13 mouse cellular contexts compared by ENCODE assay signal in genomic region chr19:14506875-14507670, GRCm38 (mm10).
DNase-seq lines count a peak whose midpoint lies in the region; ATAC-seq and TF ChIP-seq lines count a peak whose summit lies in the region.
"Had no signal": no experiment of that assay in that cellular context is flagged by ENCODE, and none has a peak within 500 bp of the region (broad histone marks: within the 10 kb centered on the region; RNA-seq: fewer than 3 reads in every experiment).

No protein-coding gene starts in this region.

- intact Hi-C loops in left cerebral cortex, adult 2 months (cut with DNase I), result no loop called here

- 54% methylated on average over 3 of the region's 3 CpGs for WGBS in embryonic facial prominence, embryonic 11.5 days
- 36% methylated on average over 3 of the region's 3 CpGs for WGBS in hindbrain, embryonic 13.5 days

- peak overlapping the region; percentile 36; the same call in 1 of the 2 replicates for H3K27ac ChIP-seq in left cerebral cortex, adult 2 months
- no peak overlapping the region for H3K27ac ChIP-seq in embryonic facial prominence, embryonic 11.5 days (replicated peaks; ENCODE audit: low read depth, low read length)
- H3K27ac ChIP-seq in hindbrain, embryonic 13.5 days, result peak overlapping the region; percentile 74
- H3K27ac ChIP-seq: limb, embryonic 13.5 days had no signal

- H3K4me2 ChIP-seq in embryonic facial prominence, embryonic 11.5 days (ENCODE audit: low read depth, low read length), result no peak overlapping the region
- no peak overlapping the region for H3K4me2 ChIP-seq in hindbrain, embryonic 13.5 days
- H3K4me2 ChIP-seq: limb, embryonic 13.5 days had no signal

- H3K36me3 ChIP-seq in embryonic facial prominence, embryonic 11.5 days (replicated peaks; ENCODE audit: control insufficient read depth, insufficient read depth, low read depth, low read length), result no peaks in the 10 kb centered on the region
- H3K36me3 ChIP-seq in hindbrain, embryonic 13.5 days, result no peaks in the 10 kb centered on the region
- H3K36me3 ChIP-seq: limb, embryonic 13.5 days had no signal

- H3K4me1 ChIP-seq in embryonic facial prominence, embryonic 11.5 days (ENCODE audit: control insufficient read depth, insufficient read depth, low read length), result peaks cover 3% of the 10 kb centered on the region
- H3K4me1 ChIP-seq in hindbrain, embryonic 13.5 days (replicated peaks), result peaks cover 48% of the 10 kb centered on the region

- H3K27me3 ChIP-seq in embryonic facial prominence, embryonic 11.5 days (ENCODE audit: control insufficient read depth, insufficient read depth, low read length), result no peaks in the 10 kb centered on the region
- no peaks in the 10 kb centered on the region for H3K27me3 ChIP-seq in hindbrain, embryonic 13.5 days
- H3K27me3 ChIP-seq: limb, embryonic 13.5 days had no signal

- H3K9ac ChIP-seq in embryonic facial prominence, embryonic 11.5 days (replicated peaks; ENCODE audit: low read length), result no peak overlapping the region
- no peak overlapping the region for H3K9ac ChIP-seq in hindbrain, embryonic 13.5 days
- H3K9ac ChIP-seq: limb, embryonic 13.5 days had no signal

- H3K4me3 ChIP-seq in left cerebral cortex, adult 2 months, result no peak overlapping the region
- no peak overlapping the region for H3K4me3 ChIP-seq in embryonic facial prominence, embryonic 11.5 days (ENCODE audit: low read depth, low read length)
- H3K4me3 ChIP-seq in hindbrain, embryonic 13.5 days, result no peak overlapping the region
- H3K4me3 ChIP-seq: limb, embryonic 13.5 days had no signal

- TF ChIP-seq CTCF in left cerebral cortex, adult 2 months (IDR thresholded peaks at IDR 0.05), result no peak

- no peaks in the 10 kb centered on the region for H3K9me3 ChIP-seq in embryonic facial prominence, embryonic 11.5 days (replicated peaks; ENCODE audit: control insufficient read depth, low read length)
- H3K9me3 ChIP-seq in hindbrain, embryonic 13.5 days, result no peaks in the 10 kb centered on the region
- H3K9me3 ChIP-seq: limb, embryonic 13.5 days had no signal

- no peak for DNase-seq in left cerebral cortex, adult 2 months (ENCODE audit: extremely low spot score in 1 of 2, low spot score in 2 of 2)
- no peak for DNase-seq in left cerebral cortex, adult 9 months (ENCODE audit: low spot score in 2 of 2)
- DNase-seq in embryonic facial prominence, embryonic 11.5 days (ENCODE audit: low spot score), result peak; percentile 47
- peak; percentile 61 for DNase-seq in retina, embryonic 14.5 days (ENCODE audit: low spot score)
- DNase-seq in adrenal gland, postnatal 25 days, result no peak
- no peak for DNase-seq in ovary, postnatal 10 days (ENCODE audit: low spot score)
- no peak for DNase-seq in layer of hippocampus, adult 11-12 months (ENCODE audit: low spot score)
- DNase-seq: cerebellum, adult 9-10 months; gastrocnemius, postnatal 14 days; kidney, adult 9 months; layer of hippocampus, adult 9-11 months had no signal

- ATAC-seq in embryonic facial prominence, embryonic 11.5 days (replicated peaks; ENCODE audit: insufficient number of reproducible peaks, low FRiP score, low TSS enrichment, low read depth), result peak; percentile 45; the same call in 1 of the 2 replicates
- ATAC-seq in hindbrain, embryonic 13.5 days (ENCODE audit: low FRiP score), result 0 out of 2 replicates have a peak, but pooled peaks have one; percentile 25

Comparison
In these comparisons a context has a peak if more than half of its experiments do, and no peak if none do; other contexts are left out.
1. DNase-seq: peak in embryonic facial prominence, embryonic 11.5 days (single experiment) and retina, embryonic 14.5 days (single experiment); none in left cerebral cortex, adult 2 months (0 of 2), left cerebral cortex, adult 9 months (0 of 2), adrenal gland, postnatal 25 days (single experiment), ovary, postnatal 10 days (single experiment) and layer of hippocampus, adult 11-12 months (single experiment).